Mouse (Mus musculus): ENCODE results near the gene Igfbp2. TPM values are rescaled to one million over a fixed set of nuclear protein-coding genes. Genes with fewer than 3 reads are reported as not detected.

Igfbp2 gene
- polyA plus RNA-seq, 1 experiment: 537 TPM

- Histone ChIP-seq H3K4me3 (ENCODE audit: low read depth, low read length) (no peak overlapping the region), H3K9me3 (replicated peaks; ENCODE audit: control insufficient read depth, insufficient read depth, low read length, poor library complexity, severe bottlenecking) (no peaks in the 10 kb centered on the region), H3K27me3 (ENCODE audit: control insufficient read depth, insufficient read depth, low read length, poor library complexity, severe bottlenecking) (peaks cover 10% of the 10 kb centered on the region), H3K27ac (ENCODE audit: insufficient read depth, low read length) (no peak overlapping the region), H3K4me1 (ENCODE audit: control insufficient read depth, insufficient read depth, low read length) (no peaks in the 10 kb centered on the region), H3K9ac (ENCODE audit: low read depth, poor library complexity, severe bottlenecking) (no peak overlapping the region), H3K36me3 (ENCODE audit: control insufficient read depth, insufficient read depth, low read length, poor library complexity, severe bottlenecking) (no peaks in the 10 kb centered on the region)
- TF ChIP-seq POLR2A (IDR thresholded peaks at IDR 0.05; ENCODE audit: insufficient read depth, low read length) (no peak), CTCF (IDR thresholded peaks at IDR 0.05; ENCODE audit: low read depth, low read length) (peak; percentile 51), EP300 (IDR thresholded peaks at IDR 0.05; ENCODE audit: insufficient read depth, low read depth, low read length) (no peak)
These were observed 53.6 kb downstream of the Igfbp2 start for GRCm38 (mm10) chr1:72877892-72878291.

GRCm38 (mm10) chr1:72878473-72879318, 54.4 kb downstream of the Igfbp2 start:
- H3K9me3 ChIP-seq (replicated peaks; ENCODE audit: control insufficient read depth, insufficient read depth, low read length, poor library complexity, severe bottlenecking): no peaks in the 10 kb centered on the region
- H3K4me3 ChIP-seq (ENCODE audit: low read depth, low read length): no peak overlapping the region
- no peak overlapping the region for H3K9ac ChIP-seq (ENCODE audit: low read depth, poor library complexity, severe bottlenecking)
- no peaks in the 10 kb centered on the region for H3K4me1 ChIP-seq (ENCODE audit: control insufficient read depth, insufficient read depth, low read length)
- H3K36me3 ChIP-seq (ENCODE audit: control insufficient read depth, insufficient read depth, low read length, poor library complexity, severe bottlenecking): no peaks in the 10 kb centered on the region
- peaks cover 10% of the 10 kb centered on the region for H3K27me3 ChIP-seq (ENCODE audit: control insufficient read depth, insufficient read depth, low read length, poor library complexity, severe bottlenecking)
- TF ChIP-seq CTCF (IDR thresholded peaks at IDR 0.05; ENCODE audit: low read depth, low read length) (no peak), POLR2A (IDR thresholded peaks at IDR 0.05; ENCODE audit: insufficient read depth, low read length) (no peak), EP300 (IDR thresholded peaks at IDR 0.05; ENCODE audit: insufficient read depth, low read depth, low read length) (no peak)
- no peak overlapping the region for H3K27ac ChIP-seq (ENCODE audit: insufficient read depth, low read length)

DNA sequence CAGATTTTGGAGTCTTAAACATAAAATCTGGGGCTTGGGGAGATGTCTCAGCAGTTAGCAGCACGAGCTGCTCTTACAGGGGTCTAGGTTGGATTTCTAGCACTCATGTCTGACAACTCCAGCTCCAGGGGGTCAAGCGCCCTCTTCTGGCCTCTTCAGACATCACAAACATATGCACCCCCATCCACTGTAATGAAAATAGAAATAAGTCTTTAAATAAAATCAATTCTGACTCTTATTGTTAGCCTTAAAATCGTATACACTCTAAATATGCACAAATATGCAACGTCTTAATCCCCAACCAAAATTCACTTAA, 55.0 kb downstream of the Igfbp2 start:
- Histone ChIP-seq H3K4me1 (ENCODE audit: control insufficient read depth, insufficient read depth, low read length) (no peaks in the 10 kb centered on the region), H3K9me3 (replicated peaks; ENCODE audit: control insufficient read depth, insufficient read depth, low read length, poor library complexity, severe bottlenecking) (no peaks in the 10 kb centered on the region), H3K36me3 (ENCODE audit: control insufficient read depth, insufficient read depth, low read length, poor library complexity, severe bottlenecking) (no peaks in the 10 kb centered on the region), H3K4me3 (ENCODE audit: low read depth, low read length) (no peak overlapping the region), H3K27me3 (ENCODE audit: control insufficient read depth, insufficient read depth, low read length, poor library complexity, severe bottlenecking) (peaks cover 7% of the 10 kb centered on the region), H3K9ac (ENCODE audit: low read depth, poor library complexity, severe bottlenecking) (no peak overlapping the region), H3K27ac (ENCODE audit: insufficient read depth, low read length) (no peak overlapping the region)
- no peak for TF ChIP-seq POLR2A (IDR thresholded peaks at IDR 0.05; ENCODE audit: insufficient read depth, low read length)
- TF ChIP-seq CTCF (IDR thresholded peaks at IDR 0.05; ENCODE audit: low read depth, low read length): peak; percentile 56

DNA sequence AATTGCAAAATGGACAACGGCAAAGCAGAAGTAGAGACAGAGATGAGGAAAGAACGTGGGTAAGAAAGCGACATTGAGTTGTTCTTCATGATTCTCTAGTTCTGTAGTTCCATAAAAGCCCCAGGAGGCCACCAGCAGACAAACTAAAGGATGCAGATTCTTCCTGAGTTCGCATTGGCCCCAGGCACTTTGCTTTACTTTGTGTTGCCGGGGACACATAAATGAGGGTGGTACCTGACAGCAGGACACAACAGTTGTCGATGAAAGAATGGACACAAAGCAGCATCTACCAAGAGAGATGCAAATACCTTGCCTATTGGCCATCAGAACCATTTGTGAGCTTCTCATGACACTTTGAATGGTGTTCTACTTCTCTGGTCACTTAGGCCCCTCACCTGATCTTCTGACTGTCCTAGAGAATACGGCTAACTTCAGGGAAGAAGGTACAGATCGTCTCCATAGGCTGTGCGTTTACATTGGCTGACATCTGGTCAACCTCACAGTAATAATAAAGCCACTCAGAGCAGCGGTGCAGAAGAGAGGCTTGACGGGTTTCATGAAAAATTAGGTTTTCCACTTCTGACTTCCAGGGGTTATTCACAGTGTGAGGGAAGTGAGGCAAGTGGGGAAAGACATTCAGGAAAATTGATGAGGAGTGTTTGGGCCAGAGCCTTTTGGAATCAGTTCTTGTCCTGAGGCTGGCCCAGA, 61.0 kb downstream of the Igfbp2 start:
- H3K27ac ChIP-seq (ENCODE audit: insufficient read depth, low read length): no peak overlapping the region
- no peaks in the 10 kb centered on the region for H3K36me3 ChIP-seq (ENCODE audit: control insufficient read depth, insufficient read depth, low read length, poor library complexity, severe bottlenecking)
- no peak overlapping the region for H3K4me3 ChIP-seq (ENCODE audit: low read depth, low read length)
- H3K9ac ChIP-seq (ENCODE audit: low read depth, poor library complexity, severe bottlenecking): no peak overlapping the region
- H3K9me3 ChIP-seq (replicated peaks; ENCODE audit: control insufficient read depth, insufficient read depth, low read length, poor library complexity, severe bottlenecking): no peaks in the 10 kb centered on the region
- TF ChIP-seq CTCF (IDR thresholded peaks at IDR 0.05; ENCODE audit: low read depth, low read length) (no peak), POLR2A (IDR thresholded peaks at IDR 0.05; ENCODE audit: insufficient read depth, low read length) (no peak), EP300 (IDR thresholded peaks at IDR 0.05; ENCODE audit: insufficient read depth, low read depth, low read length) (no peak)
- H3K4me1 ChIP-seq (ENCODE audit: control insufficient read depth, insufficient read depth, low read length): no peaks in the 10 kb centered on the region
- no peaks in the 10 kb centered on the region for H3K27me3 ChIP-seq (ENCODE audit: control insufficient read depth, insufficient read depth, low read length, poor library complexity, severe bottlenecking)

DNA sequence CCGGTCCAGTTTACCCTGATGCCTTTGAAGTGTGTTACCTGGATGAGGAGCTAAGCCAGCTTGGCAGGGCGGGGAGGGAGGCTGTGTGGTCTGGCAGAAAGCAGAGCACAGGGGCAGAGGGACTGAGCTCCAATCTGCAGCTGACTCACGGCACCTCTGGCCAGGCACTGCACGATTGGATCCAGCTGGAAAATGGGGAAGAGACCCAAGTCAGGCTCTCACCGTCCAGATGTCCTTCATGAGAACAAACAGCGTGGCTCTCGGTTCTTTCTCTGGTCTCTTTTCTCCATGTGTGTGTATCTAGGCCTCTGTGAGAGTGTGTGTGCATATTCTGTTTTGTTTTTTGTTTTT, 61.5 kb downstream of the Igfbp2 start:
- Histone ChIP-seq H3K36me3 (ENCODE audit: control insufficient read depth, insufficient read depth, low read length, poor library complexity, severe bottlenecking) (no peaks in the 10 kb centered on the region), H3K9ac (ENCODE audit: low read depth, poor library complexity, severe bottlenecking) (no peak overlapping the region), H3K4me1 (ENCODE audit: control insufficient read depth, insufficient read depth, low read length) (no peaks in the 10 kb centered on the region), H3K27ac (ENCODE audit: insufficient read depth, low read length) (no peak overlapping the region), H3K9me3 (replicated peaks; ENCODE audit: control insufficient read depth, insufficient read depth, low read length, poor library complexity, severe bottlenecking) (no peaks in the 10 kb centered on the region), H3K27me3 (ENCODE audit: control insufficient read depth, insufficient read depth, low read length, poor library complexity, severe bottlenecking) (no peaks in the 10 kb centered on the region), H3K4me3 (ENCODE audit: low read depth, low read length) (no peak overlapping the region)
- TF ChIP-seq EP300 (IDR thresholded peaks at IDR 0.05; ENCODE audit: insufficient read depth, low read depth, low read length): no peak
- no peak for TF ChIP-seq POLR2A (IDR thresholded peaks at IDR 0.05; ENCODE audit: insufficient read depth, low read length)
- no peak for TF ChIP-seq CTCF (IDR thresholded peaks at IDR 0.05; ENCODE audit: low read depth, low read length)

DNA sequence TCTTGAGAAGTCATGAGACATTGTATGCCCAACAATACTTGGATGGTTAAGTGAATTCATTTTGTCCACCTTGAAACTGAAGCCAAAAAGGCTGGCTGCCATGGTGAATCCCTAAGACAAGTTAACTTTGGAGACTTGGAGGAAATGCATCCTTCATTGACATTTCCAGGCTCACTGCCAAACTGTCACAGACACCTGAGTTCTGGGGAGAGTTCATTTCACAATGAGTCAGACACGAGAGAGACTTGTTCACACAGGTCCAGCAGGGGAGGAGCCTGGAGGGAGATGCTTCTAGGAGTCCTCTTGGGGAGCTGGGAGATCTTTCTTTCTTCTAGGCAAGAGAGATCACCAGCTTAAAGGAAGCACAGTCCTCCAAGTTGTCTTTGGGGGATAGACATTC, 63.6 kb downstream of the Igfbp2 start:
- Histone ChIP-seq H3K9me3 (replicated peaks; ENCODE audit: control insufficient read depth, insufficient read depth, low read length, poor library complexity, severe bottlenecking) (no peaks in the 10 kb centered on the region), H3K9ac (ENCODE audit: low read depth, poor library complexity, severe bottlenecking) (no peak overlapping the region), H3K4me1 (ENCODE audit: control insufficient read depth, insufficient read depth, low read length) (no peaks in the 10 kb centered on the region), H3K27ac (ENCODE audit: insufficient read depth, low read length) (no peak overlapping the region), H3K4me3 (ENCODE audit: low read depth, low read length) (no peak overlapping the region), H3K27me3 (ENCODE audit: control insufficient read depth, insufficient read depth, low read length, poor library complexity, severe bottlenecking) (no peaks in the 10 kb centered on the region), H3K36me3 (ENCODE audit: control insufficient read depth, insufficient read depth, low read length, poor library complexity, severe bottlenecking) (no peaks in the 10 kb centered on the region)
- TF ChIP-seq EP300 (IDR thresholded peaks at IDR 0.05; ENCODE audit: insufficient read depth, low read depth, low read length) (no peak), POLR2A (IDR thresholded peaks at IDR 0.05; ENCODE audit: insufficient read depth, low read length) (no peak), CTCF (IDR thresholded peaks at IDR 0.05; ENCODE audit: low read depth, low read length) (no peak)
